Mouse (Mus musculus): ENCODE results near the gene Olfr1221. TPM values are rescaled to one million over a fixed set of nuclear protein-coding genes. Genes with fewer than 3 reads are reported as not detected.
"Not testable (repeated sequence)": the region's sequence is repeated elsewhere in the genome, so short reads cannot be mapped to it uniquely, and the experiment has no call there.

Gene Olfr1221
- not detected in 2 replicates for polyA plus RNA-seq (2014; fragmentation: Nextera tagmentation; extraction: Ambion mirVana)

DNA sequence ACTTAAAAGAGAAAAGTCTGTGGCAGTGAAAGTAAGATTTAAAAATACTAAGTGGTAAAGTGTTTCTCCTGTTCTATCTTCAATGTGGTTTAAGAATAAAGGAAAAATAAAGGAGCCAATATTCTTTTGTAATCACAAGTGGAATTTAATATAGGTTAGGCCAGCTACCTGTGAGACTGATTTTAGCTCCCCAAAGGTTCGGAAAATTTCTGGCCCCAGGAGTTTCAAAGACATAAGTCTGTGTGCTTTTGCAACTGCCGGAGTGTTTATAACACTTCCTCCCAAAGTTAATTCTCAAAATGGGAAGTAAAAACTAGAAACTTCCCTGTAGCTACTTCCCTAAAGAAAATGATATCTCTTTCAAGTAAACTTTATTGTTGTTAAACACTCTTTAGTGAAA is at the start of gene Olfr1221:
Gene Olfr1221 (minus strand): TSS at position 101 of the 400 bp plus-strand sequence.
- Histone ChIP-seq H3K4me3 (ENCODE audit: low read depth, low read length) (no peak within 1 kb of the TSS), H3K9ac (ENCODE audit: low read length) (no peak within 1 kb of the TSS), H3K27me3 (ENCODE audit: control insufficient read depth, insufficient read depth, low read length) (no peaks in the 10 kb centered on the region), H3K27ac (ENCODE audit: low read depth, low read length) (no peak within 1 kb of the TSS), H3K4me1 (replicated peaks; ENCODE audit: control insufficient read depth, insufficient read depth, low read length) (no peaks in the 10 kb centered on the region), H3K4me2 (ENCODE audit: low read depth, low read length, severe bottlenecking) (no peak within 1 kb of the TSS), H3K36me3 (ENCODE audit: control insufficient read depth, insufficient read depth, low read length) (no peaks in the 10 kb centered on the region), H3K9me3 (ENCODE audit: control insufficient read depth, low read length) (no peaks in the 10 kb centered on the region)
- ATAC-seq (replicated peaks; ENCODE audit: low FRiP score): no peak
- no peak for DNase-seq (ENCODE audit: low spot score)
- WGBS: 89% methylated on average over 2 of the region's 2 CpGs

DNA sequence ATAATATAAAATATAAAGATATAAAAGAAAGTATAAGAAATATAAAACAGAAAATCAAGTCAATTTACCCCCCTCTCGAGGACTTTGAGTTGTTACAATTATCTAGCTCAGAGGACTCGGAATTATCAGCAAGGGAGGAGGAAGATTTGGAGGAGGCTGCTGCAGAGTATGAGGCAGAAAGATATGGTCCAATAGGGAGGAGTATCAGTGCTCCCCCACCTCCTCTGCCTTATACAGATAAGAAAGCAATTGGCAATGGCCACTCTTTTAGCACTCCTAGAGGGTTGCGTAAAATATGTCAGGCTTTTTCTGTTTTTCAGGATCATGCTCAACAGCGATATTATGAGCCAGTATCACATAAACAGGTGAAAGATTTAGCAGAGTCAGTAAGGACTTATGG is 47.6 kb upstream of the Olfr1221 start:
- not testable (repeated sequence) for H3K9ac ChIP-seq (ENCODE audit: low read length); H3K4me3 ChIP-seq (ENCODE audit: low read depth, low read length); ATAC-seq (replicated peaks; ENCODE audit: low FRiP score); H3K27ac ChIP-seq (ENCODE audit: low read depth, low read length); H3K27me3 ChIP-seq (ENCODE audit: control insufficient read depth, insufficient read depth, low read length); DNase-seq (ENCODE audit: low spot score); H3K9me3 ChIP-seq (ENCODE audit: control insufficient read depth, low read length); H3K36me3 ChIP-seq (ENCODE audit: control insufficient read depth, insufficient read depth, low read length); H3K4me1 ChIP-seq (replicated peaks; ENCODE audit: control insufficient read depth, insufficient read depth, low read length); H3K4me2 ChIP-seq (ENCODE audit: low read depth, low read length, severe bottlenecking)
- 91% methylated on average over 4 of the region's 4 CpGs for WGBS

DNA sequence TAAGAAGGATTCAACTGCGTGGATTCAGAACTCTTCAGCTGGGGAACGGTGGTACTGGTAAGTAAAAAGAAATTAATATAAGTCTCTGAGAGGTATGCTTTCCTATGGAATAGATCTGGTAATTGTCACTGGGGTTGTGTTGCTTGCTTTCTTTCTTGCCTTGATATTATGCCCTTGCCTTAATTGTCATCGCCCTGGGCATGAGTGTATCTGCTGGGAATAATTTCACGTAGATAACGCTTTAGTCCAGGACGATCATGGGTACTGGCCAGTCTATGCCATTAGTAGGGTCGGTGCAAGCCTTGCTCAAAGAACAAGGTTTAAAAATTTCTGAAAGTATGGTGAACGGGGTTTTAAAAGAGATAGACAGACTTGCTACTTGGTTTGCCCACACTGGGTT is 46.9 kb upstream of the Olfr1221 start, which contains the start of gene Olfr1224-ps1:
Gene Olfr1224-ps1 (minus strand): TSS at position 101 of the 400 bp plus-strand sequence.
- not testable (repeated sequence) for H3K27me3 ChIP-seq (ENCODE audit: control insufficient read depth, insufficient read depth, low read length); H3K4me3 ChIP-seq (ENCODE audit: low read depth, low read length); H3K4me1 ChIP-seq (replicated peaks; ENCODE audit: control insufficient read depth, insufficient read depth, low read length); H3K27ac ChIP-seq (ENCODE audit: low read depth, low read length); H3K9me3 ChIP-seq (ENCODE audit: control insufficient read depth, low read length); ATAC-seq (replicated peaks; ENCODE audit: low FRiP score); DNase-seq (ENCODE audit: low spot score); H3K9ac ChIP-seq (ENCODE audit: low read length); H3K4me2 ChIP-seq (ENCODE audit: low read depth, low read length, severe bottlenecking); H3K36me3 ChIP-seq (ENCODE audit: control insufficient read depth, insufficient read depth, low read length)
- 90% methylated on average over 8 of the region's 8 CpGs for WGBS

DNA sequence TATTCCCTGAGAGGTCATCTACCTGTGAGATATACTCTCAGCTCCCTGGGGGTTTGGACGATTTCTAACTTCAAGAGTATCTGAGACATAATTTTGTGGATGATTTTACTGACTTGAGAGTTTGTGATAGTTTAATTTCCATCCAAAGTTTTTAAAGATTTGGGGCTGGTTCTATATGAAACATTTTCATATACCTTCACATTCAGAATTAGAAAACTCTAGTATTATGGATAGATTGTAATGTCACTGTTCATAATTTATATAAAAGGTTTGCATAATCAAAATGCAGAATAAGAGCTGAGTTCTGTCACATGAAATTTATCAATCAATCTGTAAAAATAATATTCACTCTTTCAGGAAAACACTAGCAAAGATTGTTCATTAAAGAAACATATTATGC is 34.4 kb upstream of the Olfr1221 start, which contains the start of gene Olfr1223:
Gene Olfr1223 (minus strand): TSS at position 101 of the 400 bp plus-strand sequence.
- no peaks in the 10 kb centered on the region for H3K36me3 ChIP-seq (ENCODE audit: control insufficient read depth, insufficient read depth, low read length)
- no peak within 1 kb of the TSS for H3K4me3 ChIP-seq (ENCODE audit: low read depth, low read length)
- ATAC-seq (replicated peaks; ENCODE audit: low FRiP score) (no peak), DNase-seq (ENCODE audit: low spot score) (no peak)
- H3K4me1 ChIP-seq (replicated peaks; ENCODE audit: control insufficient read depth, insufficient read depth, low read length): no peaks in the 10 kb centered on the region
- H3K4me2 ChIP-seq (ENCODE audit: low read depth, low read length, severe bottlenecking): no peak within 1 kb of the TSS
- no peak within 1 kb of the TSS for H3K9ac ChIP-seq (ENCODE audit: low read length)
- H3K9me3 ChIP-seq (ENCODE audit: control insufficient read depth, low read length): no peaks in the 10 kb centered on the region
- WGBS: 68% methylated on average over 1 of the region's 1 CpGs
- no peak within 1 kb of the TSS for H3K27ac ChIP-seq (ENCODE audit: low read depth, low read length)
- H3K27me3 ChIP-seq (ENCODE audit: control insufficient read depth, insufficient read depth, low read length): no peaks in the 10 kb centered on the region

GRCm38 (mm10) chr2:89132954-89133353 is 15.9 kb upstream of the Olfr1221 start, which contains the start of gene Olfr1222:
Gene Olfr1222, minus strand, starts transcription at chr2:89133054.
- Histone ChIP-seq H3K4me3 (ENCODE audit: low read depth, low read length) (no peak within 1 kb of the TSS), H3K27ac (ENCODE audit: low read depth, low read length) (no peak within 1 kb of the TSS), H3K36me3 (ENCODE audit: control insufficient read depth, insufficient read depth, low read length) (no peaks in the 10 kb centered on the region), H3K27me3 (ENCODE audit: control insufficient read depth, insufficient read depth, low read length) (no peaks in the 10 kb centered on the region), H3K4me1 (replicated peaks; ENCODE audit: control insufficient read depth, insufficient read depth, low read length) (no peaks in the 10 kb centered on the region), H3K4me2 (ENCODE audit: low read depth, low read length, severe bottlenecking) (no peak within 1 kb of the TSS), H3K9me3 (ENCODE audit: control insufficient read depth, low read length) (no peaks in the 10 kb centered on the region), H3K9ac (ENCODE audit: low read length) (no peak within 1 kb of the TSS)
- DNase-seq (ENCODE audit: low spot score) (no peak), ATAC-seq (replicated peaks; ENCODE audit: low FRiP score) (no peak)
- WGBS: 83% methylated on average over 3 of the region's 3 CpGs

GRCm38 (mm10) chr2:89106735-89107134 is 10.3 kb downstream of the Olfr1221 start, which contains the start of gene Olfr1220:
Gene Olfr1220, minus strand, starts transcription at chr2:89106835.
- no peak within 1 kb of the TSS for H3K27ac ChIP-seq (ENCODE audit: low read depth, low read length)
- no peaks in the 10 kb centered on the region for H3K36me3 ChIP-seq (ENCODE audit: control insufficient read depth, insufficient read depth, low read length)
- H3K9me3 ChIP-seq (ENCODE audit: control insufficient read depth, low read length): no peaks in the 10 kb centered on the region
- H3K4me2 ChIP-seq (ENCODE audit: low read depth, low read length, severe bottlenecking): no peak within 1 kb of the TSS
- no peak within 1 kb of the TSS for H3K4me3 ChIP-seq (ENCODE audit: low read depth, low read length)
- H3K9ac ChIP-seq (ENCODE audit: low read length): no peak within 1 kb of the TSS
- no peaks in the 10 kb centered on the region for H3K4me1 ChIP-seq (replicated peaks; ENCODE audit: control insufficient read depth, insufficient read depth, low read length)
- 86% methylated on average over 3 of the region's 3 CpGs for WGBS
- DNase-seq (ENCODE audit: low spot score) (no peak), ATAC-seq (replicated peaks; ENCODE audit: low FRiP score) (no peak)
- H3K27me3 ChIP-seq (ENCODE audit: control insufficient read depth, insufficient read depth, low read length): no peaks in the 10 kb centered on the region

DNA sequence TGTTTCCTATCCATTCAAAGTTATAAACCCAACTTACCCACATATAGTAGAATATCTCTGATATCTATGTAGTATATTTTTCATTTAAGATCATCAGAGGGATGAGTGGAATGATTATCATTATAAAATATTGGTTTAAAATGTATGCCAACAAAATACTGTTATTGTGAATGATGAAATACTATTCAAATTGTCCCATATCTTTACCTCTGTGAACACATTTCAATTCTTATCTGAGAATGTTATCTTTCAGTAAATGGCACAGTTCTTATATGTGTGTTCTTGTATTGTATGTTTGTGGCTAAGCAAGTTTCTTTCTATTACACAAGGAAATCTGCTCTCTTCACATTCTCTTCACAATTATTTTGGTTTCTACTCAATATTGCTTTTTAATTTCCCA is 11.4 kb downstream of the Olfr1221 start:
- Histone ChIP-seq H3K36me3 (ENCODE audit: control insufficient read depth, insufficient read depth, low read length) (no peaks in the 10 kb centered on the region), H3K4me1 (replicated peaks; ENCODE audit: control insufficient read depth, insufficient read depth, low read length) (no peaks in the 10 kb centered on the region), H3K9ac (ENCODE audit: low read length) (no peak overlapping the region), H3K4me2 (ENCODE audit: low read depth, low read length, severe bottlenecking) (no peak overlapping the region), H3K27me3 (ENCODE audit: control insufficient read depth, insufficient read depth, low read length) (no peaks in the 10 kb centered on the region), H3K4me3 (ENCODE audit: low read depth, low read length) (no peak overlapping the region), H3K27ac (ENCODE audit: low read depth, low read length) (no peak overlapping the region), H3K9me3 (ENCODE audit: control insufficient read depth, low read length) (no peaks in the 10 kb centered on the region)
- no peak for ATAC-seq (replicated peaks; ENCODE audit: low FRiP score)
- no peak for DNase-seq (ENCODE audit: low spot score)

DNA sequence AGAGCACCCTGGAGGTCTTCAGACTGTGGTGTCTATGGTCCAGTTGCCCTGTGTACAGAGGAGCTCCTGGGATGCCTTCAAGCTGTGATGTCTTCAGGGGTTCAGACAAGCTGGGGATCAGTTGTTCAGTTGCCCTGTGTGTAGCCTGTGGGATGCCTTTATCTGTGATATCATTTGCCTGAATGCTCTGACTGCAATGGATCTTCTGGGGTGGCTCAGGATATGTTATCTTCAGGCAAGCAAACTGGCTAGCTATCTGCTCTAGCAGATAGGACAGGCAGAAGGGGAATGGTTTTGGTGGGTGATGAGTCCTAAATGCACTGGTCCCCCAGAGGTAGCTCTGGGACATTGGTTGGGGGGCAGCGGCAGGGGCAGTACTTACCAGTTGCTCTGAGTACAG is 23.2 kb downstream of the Olfr1221 start:
- Histone ChIP-seq H3K4me3 (ENCODE audit: low read depth, low read length) (no peak overlapping the region), H3K9me3 (ENCODE audit: control insufficient read depth, low read length) (no peaks in the 10 kb centered on the region), H3K4me1 (replicated peaks; ENCODE audit: control insufficient read depth, insufficient read depth, low read length) (no peaks in the 10 kb centered on the region), H3K9ac (ENCODE audit: low read length) (no peak overlapping the region), H3K27me3 (ENCODE audit: control insufficient read depth, insufficient read depth, low read length) (no peaks in the 10 kb centered on the region), H3K4me2 (ENCODE audit: low read depth, low read length, severe bottlenecking) (no peak overlapping the region), H3K36me3 (ENCODE audit: control insufficient read depth, insufficient read depth, low read length) (no peaks in the 10 kb centered on the region), H3K27ac (ENCODE audit: low read depth, low read length) (no peak overlapping the region)
- DNase-seq (ENCODE audit: low spot score): no peak
- ATAC-seq (replicated peaks; ENCODE audit: low FRiP score): no peak
- 100% methylated on average over 1 of the region's 1 CpGs for WGBS

- 66% methylated on average over 1 of the region's 1 CpGs for WGBS
These were observed 33.7 kb downstream of the Olfr1221 start, which contains the start of gene Olfr1219 for GRCm38 (mm10) chr2:89083413-89083812. Gene Olfr1219, minus strand, starts transcription at chr2:89083513.

More at GRCm38 (mm10) chr2:89083413-89083812, 33.7 kb downstream of the Olfr1221 start, which contains the start of gene Olfr1219:
- H3K27ac ChIP-seq (ENCODE audit: low read depth, low read length): no peak within 1 kb of the TSS
- H3K4me2 ChIP-seq (ENCODE audit: low read depth, low read length, severe bottlenecking): no peak within 1 kb of the TSS
- H3K4me1 ChIP-seq (replicated peaks; ENCODE audit: control insufficient read depth, insufficient read depth, low read length): no peaks in the 10 kb centered on the region
- H3K9me3 ChIP-seq (ENCODE audit: control insufficient read depth, low read length): no peaks in the 10 kb centered on the region
- DNase-seq (ENCODE audit: low spot score) (no peak), ATAC-seq (replicated peaks; ENCODE audit: low FRiP score) (no peak)
- H3K9ac ChIP-seq (ENCODE audit: low read length): no peak within 1 kb of the TSS
- no peak within 1 kb of the TSS for H3K4me3 ChIP-seq (ENCODE audit: low read depth, low read length)
- H3K27me3 ChIP-seq (ENCODE audit: control insufficient read depth, insufficient read depth, low read length): no peaks in the 10 kb centered on the region
- H3K36me3 ChIP-seq (ENCODE audit: control insufficient read depth, insufficient read depth, low read length): no peaks in the 10 kb centered on the region

All from forebrain, embryonic 11.5 days (tissue).